Mouse (Mus musculus): ENCODE results near the gene Aff4.

The Aff4 gene

DNA sequence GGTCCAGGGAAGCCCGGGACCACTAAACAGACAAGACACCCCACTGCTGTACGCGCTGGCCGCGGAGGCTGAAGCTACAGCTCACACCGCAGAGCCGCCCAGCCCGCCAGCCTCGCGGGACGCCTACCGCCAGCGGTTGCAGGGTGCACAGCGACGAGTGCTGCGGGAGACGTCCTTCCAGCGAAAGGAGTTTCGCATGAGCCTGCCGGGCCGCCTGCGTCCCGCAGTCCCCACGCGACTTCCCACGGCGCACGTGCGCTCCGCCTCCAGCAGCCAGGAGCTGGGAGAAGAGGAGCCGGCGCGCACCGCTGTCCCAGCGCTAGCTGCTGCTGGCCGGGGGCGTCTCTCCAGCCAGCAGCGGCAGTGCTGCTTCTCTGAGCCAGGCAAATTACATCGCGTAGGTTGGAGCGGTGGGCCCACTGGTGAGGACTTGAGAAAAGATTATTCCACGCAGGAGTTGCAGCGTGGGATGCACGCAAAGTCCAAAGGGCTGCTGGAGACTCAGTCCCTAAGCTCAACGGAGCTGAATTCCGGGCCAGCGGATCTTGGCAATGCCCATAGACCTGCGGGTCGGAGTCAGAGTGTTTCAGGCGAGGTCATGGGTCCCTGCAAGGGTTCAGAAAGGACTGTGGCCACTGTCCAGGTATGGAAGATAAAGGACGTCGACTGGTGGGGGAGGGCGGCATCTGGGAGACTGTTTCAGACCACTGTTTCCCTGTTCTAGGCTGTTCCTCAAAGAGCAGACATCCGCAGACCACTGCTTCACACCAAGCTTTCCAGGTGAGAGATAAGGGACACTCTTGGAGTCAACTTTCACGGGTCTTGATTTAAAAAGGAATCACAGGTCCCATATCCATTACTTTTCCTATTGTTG lies 113.2 kb downstream of the Aff4 start:
- peak in 1 of 2 experiments; percentile 45 for DNase-seq

DNA sequence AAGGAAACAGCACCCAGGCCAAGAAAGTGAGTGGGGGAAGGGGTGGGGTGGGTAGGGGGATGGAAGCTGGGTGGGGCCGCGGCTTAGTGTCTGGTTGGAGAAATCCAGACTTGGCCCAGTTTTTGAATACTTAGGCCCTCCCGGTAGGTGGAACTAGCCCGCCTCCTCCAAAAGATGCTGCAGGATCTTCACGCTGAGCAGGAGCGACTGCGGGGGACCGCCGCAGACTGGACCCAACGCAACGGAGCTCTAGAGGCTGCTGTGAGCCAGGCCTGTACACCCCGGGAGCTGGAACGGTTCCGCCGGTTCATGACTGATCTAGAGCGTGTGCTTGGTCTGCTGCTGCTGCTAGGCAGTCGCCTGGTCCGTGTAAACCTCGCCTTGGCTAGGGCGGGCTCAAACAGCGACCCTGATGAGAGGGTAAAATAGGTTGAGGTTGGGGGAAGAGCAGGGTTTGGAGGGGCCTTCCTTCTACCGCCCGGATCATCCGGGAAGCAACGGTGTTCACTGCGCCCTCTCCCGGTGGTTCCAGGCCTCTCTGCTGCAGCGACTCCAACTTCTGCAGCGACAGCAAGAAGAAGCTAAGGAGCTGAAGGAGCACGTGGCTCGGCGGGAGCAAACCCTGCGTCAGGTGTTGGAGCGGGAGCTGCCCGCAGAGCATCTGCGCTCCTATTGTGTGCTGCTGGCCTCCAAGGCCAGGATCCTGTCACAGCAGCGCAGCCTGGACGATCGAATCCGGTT lies 115.8 kb downstream of the Aff4 start:
- DNase-seq = peak; percentile 94 to 95

DNA sequence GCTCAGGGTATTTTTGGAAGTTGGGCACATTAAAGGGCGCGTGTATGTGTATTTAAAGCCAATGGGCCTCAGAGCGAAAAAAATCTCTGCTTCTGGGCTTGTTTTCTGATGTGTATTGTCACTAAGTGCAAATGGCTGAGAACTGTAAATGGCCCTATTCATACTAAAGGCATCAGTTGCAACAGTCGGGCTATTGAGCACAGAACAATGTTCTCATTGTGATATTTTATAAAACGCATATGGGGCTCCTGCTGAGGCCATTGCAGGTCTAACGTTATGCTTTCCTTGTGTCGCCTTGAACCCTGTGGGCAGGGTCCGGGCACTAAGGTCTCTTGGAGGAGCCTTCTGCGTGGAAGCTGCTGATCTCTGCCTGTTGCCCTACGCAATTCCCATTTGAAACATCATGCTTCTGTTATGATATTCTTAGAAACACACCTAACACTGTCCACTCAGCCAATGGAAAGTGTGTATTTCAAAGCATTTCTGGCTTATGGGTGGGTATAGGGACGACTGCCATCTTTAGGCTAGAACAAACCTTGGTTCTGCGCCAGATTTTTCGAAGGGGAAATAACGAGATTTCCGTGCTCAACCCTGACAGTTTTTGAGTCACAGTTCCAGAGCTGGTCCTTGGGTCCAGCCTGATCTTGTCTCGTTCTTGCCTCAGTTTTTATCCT lies 118.8 kb downstream of the Aff4 start:
- DNase-seq = peak in 1 of 2 experiments; percentile 40

DNA sequence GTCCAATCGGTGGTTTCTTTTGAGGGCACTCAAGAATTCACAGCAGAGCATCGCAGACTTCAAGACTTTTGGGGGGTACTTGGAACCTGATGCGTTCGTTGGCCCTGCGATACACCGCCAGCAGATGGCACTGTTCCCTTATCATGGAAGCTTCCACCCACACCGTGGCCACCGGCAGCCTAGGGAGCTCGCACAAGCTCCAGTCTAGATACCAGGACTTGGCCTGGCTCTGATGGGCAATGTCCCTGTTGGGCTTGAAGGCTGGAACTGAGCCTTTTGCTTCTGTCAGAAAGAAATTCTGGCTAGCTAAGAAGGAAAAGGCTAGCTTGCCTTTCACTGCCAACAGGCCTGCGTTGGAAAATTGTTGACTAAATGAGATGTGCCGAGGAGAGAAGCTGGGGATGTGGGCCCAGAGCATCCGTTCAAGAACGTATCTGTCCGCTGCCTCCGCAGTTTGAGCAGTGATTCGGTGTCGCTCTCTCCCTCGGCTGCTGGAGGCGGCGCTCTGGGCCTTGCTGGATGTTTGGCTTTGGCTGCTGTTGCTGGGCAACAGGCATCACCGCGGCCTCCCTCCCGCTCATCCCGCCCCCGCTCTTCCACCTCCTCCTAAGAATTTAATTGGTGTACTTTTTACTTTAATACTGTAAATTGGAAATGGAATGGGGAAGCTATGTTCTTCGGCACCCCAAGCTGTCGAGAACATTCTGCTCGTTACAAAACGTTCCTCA lies 119.5 kb downstream of the Aff4 start, which contains the start of gene Gm9837:
Gene Gm9837 (minus strand): TSS at position 512 of the 728 bp plus-strand sequence.
- DNase-seq = peak; percentile 94 to 97

Data from cerebellum, postnatal 25 days (tissue).